Mouse (Mus musculus) lung, embryonic 14.5 days (tissue): ENCODE measurements around the gene Zmynd10. TPM values are rescaled to one million over a fixed set of nuclear protein-coding genes. Genes with fewer than 3 reads are reported as not detected.

ENCODE experiments used
- ATAC-seq: fragments of 200-750 bp; cut with Nextera tagmentation; 2 replicates; pipeline ENCODE4 v1.8.0; 2017; ENCODE audit warnings: mild to moderate bottlenecking, moderate TSS enrichment, moderate library complexity; ENCODE audit not compliant: insufficient read depth
- DNase-seq: peaks from one replicate; pipeline ENCODE4 v3.0.0-alpha.2; 2015
- H3K27ac ChIP-seq: fragments of 300-500 bp; sonication (generic); 2 replicates; pipeline ENCODE4 v1.5.1; 2014; ENCODE audit warnings: low read depth, mild to moderate bottlenecking, moderate library complexity
- H3K27me3 ChIP-seq: fragments of 300-500 bp; sonication (generic); 2 replicates; pipeline ENCODE4 v1.6.1; 2014; ENCODE audit warnings: low read length, control low read depth; ENCODE audit not compliant: insufficient read depth
- H3K36me3 ChIP-seq: fragments of 300-500 bp; sonication (generic); 2 replicates; pipeline ENCODE4 v1.6.1; 2014; ENCODE audit warnings: control low read depth; ENCODE audit not compliant: insufficient read depth
- H3K4me1 ChIP-seq: fragments of 300-500 bp; sonication (generic); 2 replicates; pipeline ENCODE4 v1.6.1; 2014; ENCODE audit warnings: antibody characterized with exemption, control low read depth; ENCODE audit not compliant: insufficient read depth
- H3K4me2 ChIP-seq: fragments of 300-500 bp; sonication (generic); 2 replicates; pipeline ENCODE4 v1.6.1; 2014; ENCODE audit warnings: mild to moderate bottlenecking
- H3K4me3 ChIP-seq: fragments of 300-500 bp; sonication (generic); 2 replicates; pipeline ENCODE4 v1.5.1; 2014; ENCODE audit warnings: low read depth, low read length
- H3K9ac ChIP-seq: fragments of 300-500 bp; sonication (generic); 2 replicates; pipeline ENCODE4 v1.6.1; 2014
- H3K9me3 ChIP-seq: fragments of 300-500 bp; sonication (generic); 2 replicates; pipeline ENCODE4 v1.6.1; 2016; ENCODE audit warnings: low read depth, low read length, control low read depth
- CTCF ChIP-seq: IDR thresholded peaks from 2 replicates; pipeline ENCODE4 v1.5.1; 2016; ENCODE audit warnings: antibody characterized with exemption, low read depth
- WGBS: fragments of 180-500 bp; shearing (Covaris S2); extraction: QIAGEN DNeasy Blood & Tissue Kit; methylation state at CpG from one replicate; pipeline ENCODE4 v1.1.7; 2014; 5-methylcytosine and 5-hydroxymethylcytosine counted together
- polyA plus RNA-seq: library from polyadenylated mRNA; unstranded; fragments of >200 nt; fragmentation: Nextera tagmentation; extraction: Ambion mirVana; gene quantifications from 2 replicates; pipeline ENCODE4 v1.2.1, GENCODE M21; 2014

The Zmynd10 gene
- polyA plus RNA-seq, 1 experiment from 2014 or later = 1.1 TPM

- H3K9ac ChIP-seq = peak within 1 kb of the TSS; percentile 75
- H3K27ac ChIP-seq = peak within 1 kb of the TSS; percentile 82
- H3K4me2 ChIP-seq = peak within 1 kb of the TSS; percentile 97
- H3K4me1 ChIP-seq = peaks cover 32% of the 10 kb centered on the region
- under 1% methylated on average over 63 of the region's 63 CpGs for WGBS
- no peaks in the 10 kb centered on the region for H3K9me3 ChIP-seq
- ATAC-seq (peak; percentile 48), DNase-seq (peak; percentile 89)
- H3K4me3 ChIP-seq = peak within 1 kb of the TSS; percentile 60
- no peak for TF ChIP-seq CTCF
- H3K27me3 ChIP-seq = no peaks in the 10 kb centered on the region
- 0 out of 2 replicates have a peak, but pooled peaks cover 2% of the 10 kb centered on the region for H3K36me3 ChIP-seq
These were observed 4.2 kb downstream of the Zmynd10 start, which contains the start of gene Rassf1 for GRCm38 (mm10) chr9:107551117-107551889. Rassf1 (plus strand) TSS chr9:107551555.

- Histone ChIP-seq H3K4me3 (peak overlapping the region; percentile 60), H3K27me3 (no peaks in the 10 kb centered on the region), H3K4me2 (peak overlapping the region; percentile 97), H3K36me3 (peaks cover 8% of the 10 kb centered on the region; the same call in 1 of the 2 replicates), H3K4me1 (peaks cover 35% of the 10 kb centered on the region), H3K9ac (peak overlapping the region; percentile 75), H3K27ac (peak overlapping the region; percentile 82), H3K9me3 (no peaks in the 10 kb centered on the region)
- TF ChIP-seq CTCF = no peak
- DNase-seq = peak; percentile 71
- 4% methylated on average over 8 of the region's 8 CpGs for WGBS
- no peak for ATAC-seq
These were observed 4.8 kb downstream of the Zmynd10 start for GRCm38 (mm10) chr9:107551890-107552355.

- TF ChIP-seq CTCF = no peak
- ATAC-seq (no peak), DNase-seq (no peak)
- Histone ChIP-seq H3K27ac (peak overlapping the region; percentile 26; the same call in 1 of the 2 replicates), H3K27me3 (no peaks in the 10 kb centered on the region), H3K9me3 (no peaks in the 10 kb centered on the region), H3K4me3 (peak overlapping the region; percentile 68), H3K4me1 (peaks cover 30% of the 10 kb centered on the region), H3K36me3 (peaks cover 17% of the 10 kb centered on the region), H3K9ac (peak overlapping the region; percentile 75), H3K4me2 (peak overlapping the region; percentile 97)
- WGBS = 72% methylated on average over 5 of the region's 5 CpGs
These were observed 5.7 kb downstream of the Zmynd10 start for GRCm38 (mm10) chr9:107552690-107553393.

- H3K36me3 ChIP-seq = peaks cover 26% of the 10 kb centered on the region
- H3K27ac ChIP-seq = peak overlapping the region; percentile 98
- H3K9me3 ChIP-seq = no peaks in the 10 kb centered on the region
- peak overlapping the region; percentile 97 for H3K4me2 ChIP-seq
- ATAC-seq (peak; percentile 46), DNase-seq (no peak)
- no peak for TF ChIP-seq CTCF
- no peaks in the 10 kb centered on the region for H3K27me3 ChIP-seq
- H3K4me3 ChIP-seq = peak overlapping the region; percentile 68
- 5% methylated on average over 37 of the region's 37 CpGs for WGBS
- H3K4me1 ChIP-seq = peaks cover 30% of the 10 kb centered on the region
- peak overlapping the region; percentile 69 for H3K9ac ChIP-seq
These were observed 6.6 kb downstream of the Zmynd10 start for GRCm38 (mm10) chr9:107553541-107554318.

GRCm38 (mm10) chr9:107554319-107554825 is 7.3 kb downstream of the Zmynd10 start:
- Histone ChIP-seq H3K4me2 (peak overlapping the region; percentile 97), H3K9me3 (no peaks in the 10 kb centered on the region), H3K36me3 (peaks cover 32% of the 10 kb centered on the region), H3K4me3 (peak overlapping the region; percentile 68), H3K27me3 (no peaks in the 10 kb centered on the region), H3K4me1 (peaks cover 30% of the 10 kb centered on the region), H3K9ac (peak overlapping the region; percentile 76), H3K27ac (peak overlapping the region; percentile 98)
- WGBS = under 1% methylated on average over 53 of the region's 53 CpGs
- ATAC-seq (peak; percentile 89), DNase-seq (peak; percentile 99)
- TF ChIP-seq CTCF = peak; percentile 35

- peak; percentile 12 for ATAC-seq
- peaks cover 30% of the 10 kb centered on the region for H3K4me1 ChIP-seq
- under 1% methylated on average over 23 of the region's 23 CpGs for WGBS
These were observed 7.9 kb downstream of the Zmynd10 start for GRCm38 (mm10) chr9:107555031-107555457.

More at GRCm38 (mm10) chr9:107555031-107555457, 7.9 kb downstream of the Zmynd10 start:
- Histone ChIP-seq H3K36me3 (peaks cover 39% of the 10 kb centered on the region), H3K27ac (peak overlapping the region; percentile 98), H3K4me2 (peak overlapping the region; percentile 97), H3K27me3 (no peaks in the 10 kb centered on the region), H3K9ac (peak overlapping the region; percentile 76), H3K4me3 (peak overlapping the region; percentile 68), H3K9me3 (no peaks in the 10 kb centered on the region)
- DNase-seq = peak; percentile 79
- no peak for TF ChIP-seq CTCF
